Mouse (Mus musculus) kidney, postnatal 0 days (tissue): ENCODE measurements around the gene Mrps10. TPM values are rescaled to one million over a fixed set of nuclear protein-coding genes. Genes with fewer than 3 reads are reported as not detected.
"Not testable (repeated sequence)": the region's sequence is repeated elsewhere in the genome, so short reads cannot be mapped to it uniquely, and the experiment has no call there.

Experiments used
- ATAC-seq: fragments of 200-750 bp; cut with Nextera tagmentation; replicated peaks from 2 replicates; pipeline ENCODE4 v1.8.0; 2017; ENCODE audit warnings: low read depth, moderate number of reproducible peaks, moderate TSS enrichment, moderate library complexity; ENCODE audit not compliant: low FRiP score
- DNase-seq: peaks from one replicate; pipeline ENCODE4 v3.0.0-alpha.2; 2016; ENCODE audit warnings: low spot score
- H3K27ac ChIP-seq: fragments of 300-500 bp; sonication (generic); 2 replicates; pipeline ENCODE4 v1.5.1; 2014; ENCODE audit warnings: mild to moderate bottlenecking
- H3K27me3 ChIP-seq: fragments of 300-500 bp; sonication (generic); 2 replicates; pipeline ENCODE4 v1.6.1; 2014; ENCODE audit warnings: low read length, mixed read lengths; ENCODE audit not compliant: insufficient read depth
- H3K36me3 ChIP-seq: fragments of 300-500 bp; sonication (generic); 2 replicates; pipeline ENCODE4 v1.6.1; 2014; ENCODE audit warnings: low read length, mixed read lengths; ENCODE audit not compliant: insufficient read depth
- H3K4me1 ChIP-seq: fragments of 300-500 bp; sonication (generic); replicated peaks from 2 replicates; pipeline ENCODE4 v1.6.1; 2014; ENCODE audit warnings: antibody characterized with exemption, low read length, mixed read lengths; ENCODE audit not compliant: insufficient read depth
- H3K4me2 ChIP-seq: fragments of 300-500 bp; sonication (generic); 2 replicates; pipeline ENCODE4 v1.6.1; 2014; ENCODE audit warnings: mild to moderate bottlenecking, low read length, moderate library complexity, mixed read lengths
- H3K4me3 ChIP-seq: fragments of 300-500 bp; sonication (generic); replicated peaks from 2 replicates; pipeline ENCODE4 v1.5.1; 2014; ENCODE audit warnings: low read depth, low read length
- H3K9ac ChIP-seq: fragments of 300-500 bp; sonication (generic); 2 replicates; pipeline ENCODE4 v1.6.1; 2014; ENCODE audit warnings: low read depth, low read length
- H3K9me3 ChIP-seq: fragments of 300-500 bp; sonication (generic); replicated peaks from 2 replicates; pipeline ENCODE4 v1.6.1; 2016; ENCODE audit warnings: low read length, inconsistent platforms, mixed read lengths
- CTCF ChIP-seq: IDR thresholded peaks from 2 replicates; pipeline ENCODE4 v1.5.1; 2016; ENCODE audit warnings: antibody characterized with exemption, low read depth, mild to moderate bottlenecking, moderate library complexity
- WGBS: fragments of 180-500 bp; shearing (Covaris S2); extraction: QIAGEN DNeasy Blood & Tissue Kit; methylation state at CpG from one replicate; pipeline ENCODE4 v1.1.7; 2014; 5-methylcytosine and 5-hydroxymethylcytosine counted together
- polyA plus RNA-seq: library from polyadenylated mRNA; unstranded; fragments of >200 nt; fragmentation: Nextera tagmentation; extraction: Ambion mirVana; gene quantifications from 2 replicates; pipeline ENCODE4 v1.2.1, GENCODE M21; 2015

The Mrps10 gene
- polyA plus RNA-seq, 1 experiment from 2014 or later: 86.9 TPM

GRCm38 (mm10) chr17:47394223-47394869 lies 25.7 kb downstream of the Mrps10 start:
- WGBS: 14% methylated on average over 23 of the region's 24 CpGs
- ATAC-seq: 0 out of 2 replicates have a peak, but pooled peaks have one; percentile 16
- Histone ChIP-seq H3K36me3 (no peaks in the 10 kb centered on the region), H3K4me3 (peak overlapping the region; percentile 31), H3K27ac (no peak overlapping the region), H3K4me2 (peak overlapping the region; percentile 62), H3K9me3 (no peaks in the 10 kb centered on the region), H3K9ac (peak overlapping the region; percentile 27; the same call in 1 of the 2 replicates), H3K4me1 (0 out of 2 replicates have a peak, but pooled peaks cover 9% of the 10 kb centered on the region), H3K27me3 (no peaks in the 10 kb centered on the region)
- DNase-seq: peak; percentile 22
- no peak for TF ChIP-seq CTCF

- 3% methylated on average over 17 of the region's 20 CpGs for WGBS
- no peaks in the 10 kb centered on the region for H3K9me3 ChIP-seq
- no peak for TF ChIP-seq CTCF
- no peaks in the 10 kb centered on the region for H3K27me3 ChIP-seq
- H3K4me3 ChIP-seq: peak overlapping the region; percentile 31
- peak; percentile 74 for DNase-seq
- H3K4me2 ChIP-seq: peak overlapping the region; percentile 62
- no peak overlapping the region for H3K27ac ChIP-seq
- no peaks in the 10 kb centered on the region for H3K36me3 ChIP-seq
- peak; percentile 85 for ATAC-seq
- 0 out of 2 replicates have a peak overlapping the region, but pooled peaks have one; percentile 42 for H3K9ac ChIP-seq
- 0 out of 2 replicates have a peak, but pooled peaks cover 9% of the 10 kb centered on the region for H3K4me1 ChIP-seq
These were observed 26.8 kb downstream of the Mrps10 start for GRCm38 (mm10) chr17:47395376-47395913.

- Histone ChIP-seq H3K9ac (no peak overlapping the region), H3K27ac (no peak overlapping the region), H3K36me3 (no peaks in the 10 kb centered on the region), H3K27me3 (no peaks in the 10 kb centered on the region), H3K4me1 (0 out of 2 replicates have a peak, but pooled peaks cover 9% of the 10 kb centered on the region), H3K4me3 (no peak overlapping the region), H3K9me3 (no peaks in the 10 kb centered on the region), H3K4me2 (no peak overlapping the region)
- TF ChIP-seq CTCF: no peak
- DNase-seq: no peak
- ATAC-seq: no peak
- WGBS: 86% methylated on average over 8 of the region's 8 CpGs
These were observed 30.4 kb downstream of the Mrps10 start for GRCm38 (mm10) chr17:47399091-47399490.

- H3K27me3 ChIP-seq: no peaks in the 10 kb centered on the region
- 68% methylated on average over 10 of the region's 10 CpGs for WGBS
- DNase-seq (no peak), ATAC-seq (no peak)
- H3K27ac ChIP-seq: no peak within 1 kb of the TSS
- no peak within 1 kb of the TSS for H3K4me2 ChIP-seq
- H3K4me3 ChIP-seq: no peak within 1 kb of the TSS
- no peaks in the 10 kb centered on the region for H3K4me1 ChIP-seq
- no peaks in the 10 kb centered on the region for H3K9me3 ChIP-seq
- no peak for TF ChIP-seq CTCF
- no peak within 1 kb of the TSS for H3K9ac ChIP-seq
- H3K36me3 ChIP-seq: no peaks in the 10 kb centered on the region
These were observed 31.8 kb downstream of the Mrps10 start, which contains the start of gene Guca1a for GRCm38 (mm10) chr17:47400451-47400850. Gene Guca1a (minus strand): TSS chr17:47400584.

GRCm38 (mm10) chr17:47407717-47408557 lies 39.2 kb downstream of the Mrps10 start:
- no peak overlapping the region for H3K27ac ChIP-seq
- no peak for ATAC-seq
- no peak overlapping the region for H3K4me3 ChIP-seq
- H3K9ac ChIP-seq: no peak overlapping the region
- no peak for DNase-seq
- no peaks in the 10 kb centered on the region for H3K9me3 ChIP-seq
- no peak overlapping the region for H3K4me2 ChIP-seq
- no peak for TF ChIP-seq CTCF
- no peaks in the 10 kb centered on the region for H3K36me3 ChIP-seq
- 70% methylated on average over 10 of the region's 10 CpGs for WGBS
- peaks cover 12% of the 10 kb centered on the region for H3K27me3 ChIP-seq
- no peaks in the 10 kb centered on the region for H3K4me1 ChIP-seq

GRCm38 (mm10) chr17:47408558-47408898 lies 39.8 kb downstream of the Mrps10 start:
- peaks cover 12% of the 10 kb centered on the region for H3K27me3 ChIP-seq

GRCm38 (mm10) chr17:47409897-47410861 lies 41.5 kb downstream of the Mrps10 start:
- H3K36me3 ChIP-seq, ATAC-seq, H3K4me1 ChIP-seq, H3K9ac ChIP-seq, H3K27ac ChIP-seq, H3K9me3 ChIP-seq, DNase-seq: not testable (repeated sequence)
- 2% methylated on average over 73 of the region's 74 CpGs for WGBS
- peak overlapping the region; percentile 26 for H3K4me3 ChIP-seq
- H3K27me3 ChIP-seq: peaks cover 12% of the 10 kb centered on the region
- peak overlapping the region; percentile 50 for H3K4me2 ChIP-seq

More at GRCm38 (mm10) chr17:47408558-47408898, 39.8 kb downstream of the Mrps10 start:
- 22% methylated on average over 8 of the region's 8 CpGs for WGBS
- DNase-seq: peak; percentile 82
- Histone ChIP-seq H3K9me3 (no peaks in the 10 kb centered on the region), H3K4me2 (no peak overlapping the region), H3K4me1 (no peaks in the 10 kb centered on the region), H3K9ac (no peak overlapping the region), H3K4me3 (no peak overlapping the region), H3K36me3 (no peaks in the 10 kb centered on the region), H3K27ac (no peak overlapping the region)
- ATAC-seq: peak; percentile 66
- peak; percentile 78 for TF ChIP-seq CTCF
